Mouse (Mus musculus) frontal cortex, postnatal 14 days (tissue): Measurements from ENCODE around the gene Crk.

ENCODE experiments used
- DNase-seq, 2 experiments: peaks; one replicate each; pipeline ENCODE4 v3.0.0; 2022; ENCODE audit warnings: low spot score in 2 of 2

The Crk gene

DNA sequence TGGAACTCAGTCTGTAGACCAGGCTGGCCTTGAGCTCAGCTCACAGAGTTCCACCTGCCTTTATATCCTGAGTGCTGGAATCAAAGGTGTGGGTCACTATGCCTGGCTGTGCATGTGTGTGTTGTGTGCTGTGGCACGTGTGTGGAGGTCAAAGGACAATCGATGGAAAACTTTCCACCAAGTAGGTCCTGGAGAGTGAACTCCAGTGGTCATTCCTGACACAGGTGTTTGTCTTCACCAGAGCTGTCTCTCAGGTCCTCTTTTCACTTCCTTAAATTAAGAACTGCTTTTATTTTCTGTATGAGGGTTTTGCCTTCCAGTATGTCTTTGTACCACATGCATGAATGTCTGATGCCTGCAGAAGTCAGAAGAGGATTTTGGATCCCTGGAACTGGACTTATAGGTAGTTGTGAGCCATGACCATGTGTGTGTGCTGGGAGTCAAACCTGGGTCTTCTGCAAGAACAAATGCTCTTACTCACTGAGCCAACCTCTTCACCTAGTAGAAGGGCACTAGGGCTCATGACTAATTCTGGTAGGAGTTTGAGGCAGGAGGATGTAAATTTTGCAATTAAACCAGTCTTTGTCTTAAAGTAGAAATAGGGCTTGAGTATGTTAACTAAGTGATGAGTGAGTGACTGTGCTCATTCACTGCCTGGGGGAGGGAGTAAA, 58.9 kb downstream of the Crk start:
- DNase-seq: no peak

DNA sequence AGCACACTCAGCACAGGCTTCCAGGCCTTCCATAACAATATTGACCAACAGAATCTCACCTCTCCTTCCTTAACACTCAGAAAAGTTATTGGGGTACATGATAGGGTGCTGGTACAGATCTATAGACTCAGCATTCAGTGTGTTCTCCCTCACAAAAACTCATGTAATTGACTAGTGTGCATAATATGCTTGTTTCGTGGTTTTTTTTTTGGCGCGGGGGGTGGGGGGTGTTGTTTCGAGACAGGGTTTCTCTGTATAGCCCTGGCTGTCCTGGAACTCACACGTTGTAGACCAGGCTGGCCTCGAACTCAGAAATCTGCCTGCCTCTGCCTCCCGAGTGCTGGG, 59.4 kb downstream of the Crk start:
- DNase-seq: no peak

DNA sequence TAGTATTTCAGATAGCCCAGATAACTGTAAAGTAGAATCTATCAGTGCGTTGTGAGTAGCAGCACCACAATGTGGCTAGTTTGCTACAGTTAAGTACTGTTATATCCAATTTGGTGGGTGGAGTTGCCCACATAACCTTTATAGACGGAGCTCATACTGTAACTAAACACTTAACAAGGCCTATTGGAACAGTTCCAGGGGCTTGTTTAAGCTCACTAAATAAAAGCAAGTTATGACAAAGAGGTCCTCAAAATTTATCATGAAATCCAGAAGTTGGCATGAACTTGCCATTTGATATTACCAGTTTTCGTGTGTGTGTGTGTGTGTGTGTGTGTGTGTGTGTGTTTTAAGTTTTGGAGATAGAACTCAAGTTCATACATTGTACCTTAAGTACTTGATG, 61.1 kb downstream of the Crk start:
- no peak for DNase-seq

DNA sequence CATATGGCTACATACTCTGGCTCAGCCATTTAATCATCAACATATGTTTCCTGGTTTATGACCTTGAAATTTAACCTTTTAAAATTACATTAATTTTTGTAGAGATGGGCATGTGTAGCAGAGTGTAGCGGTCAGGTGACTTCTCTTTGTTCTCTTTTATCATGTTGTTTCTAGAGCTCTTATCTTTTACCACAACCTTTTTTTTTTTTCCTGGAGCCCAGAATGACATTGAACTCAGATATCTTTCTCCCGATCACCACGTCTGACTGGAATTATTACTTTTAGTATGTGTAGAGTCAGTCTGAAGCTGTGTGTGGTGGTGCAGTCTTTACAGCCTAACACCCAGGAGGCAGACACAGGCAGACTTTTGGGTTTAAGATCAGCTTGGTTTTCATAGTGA, 62.6 kb downstream of the Crk start:
- no peak for DNase-seq

DNA sequence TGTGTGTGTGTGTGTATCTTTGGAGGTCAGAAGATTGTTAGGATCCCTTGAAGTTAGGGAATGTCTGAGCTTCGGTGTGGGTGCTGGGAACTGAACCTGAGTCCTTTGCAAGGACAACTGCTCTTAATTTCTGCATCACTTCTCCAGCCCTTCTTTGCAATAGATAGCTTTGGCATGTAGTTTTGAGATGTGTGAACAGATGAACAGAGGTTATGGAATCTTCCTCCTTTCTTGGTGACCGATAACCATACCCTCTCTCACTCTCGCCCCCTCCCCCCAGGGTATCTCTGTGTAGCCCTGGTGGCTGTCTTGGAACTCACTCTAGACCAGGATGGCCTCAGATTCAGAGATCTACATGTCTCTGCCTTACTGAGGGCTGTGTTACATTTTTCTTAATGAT, 65.7 kb downstream of the Crk start:
- DNase-seq: no peak

DNA sequence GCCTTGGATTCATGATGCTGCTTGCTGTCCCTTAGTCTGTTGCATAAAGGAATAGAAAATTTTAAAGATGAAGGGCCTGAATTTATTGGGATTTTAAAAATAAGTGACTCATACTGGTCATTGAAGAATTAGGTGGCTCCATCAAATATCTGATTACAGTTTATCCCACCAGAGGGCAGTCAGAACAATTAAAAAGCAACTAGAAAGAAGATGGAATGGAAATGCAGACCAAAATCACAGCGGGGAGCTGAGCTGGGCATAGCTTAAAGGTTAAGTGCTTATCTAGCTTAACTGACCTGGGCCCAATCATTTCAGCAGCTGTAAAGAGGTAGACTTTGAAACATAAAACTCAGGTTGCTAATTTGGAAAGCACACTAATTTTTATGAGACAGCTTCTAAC, 71.5 kb downstream of the Crk start:
- no peak for DNase-seq

DNA sequence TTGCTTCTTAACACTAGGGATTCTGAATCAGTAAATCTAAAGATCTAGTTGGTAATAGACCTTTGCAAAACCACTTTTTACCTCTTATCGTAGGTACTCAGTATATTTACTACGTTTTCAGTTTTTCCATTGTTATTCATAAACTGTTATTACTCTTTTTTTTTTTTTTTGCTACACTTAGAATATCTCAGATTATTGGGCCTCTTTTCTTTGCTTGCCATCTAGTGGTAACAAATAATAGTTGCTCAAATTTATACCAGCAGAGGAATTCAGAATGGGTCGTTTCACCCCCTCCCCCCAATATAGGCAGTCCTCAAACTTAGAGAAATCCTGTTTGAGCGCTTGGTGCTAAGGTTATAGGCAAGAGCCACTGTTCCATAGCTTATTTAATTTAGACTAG, 72.0 kb downstream of the Crk start:
- DNase-seq: no peak
